Mouse (Mus musculus): ENCODE data around the gene Cdh9.

Cdh9 gene

DNA sequence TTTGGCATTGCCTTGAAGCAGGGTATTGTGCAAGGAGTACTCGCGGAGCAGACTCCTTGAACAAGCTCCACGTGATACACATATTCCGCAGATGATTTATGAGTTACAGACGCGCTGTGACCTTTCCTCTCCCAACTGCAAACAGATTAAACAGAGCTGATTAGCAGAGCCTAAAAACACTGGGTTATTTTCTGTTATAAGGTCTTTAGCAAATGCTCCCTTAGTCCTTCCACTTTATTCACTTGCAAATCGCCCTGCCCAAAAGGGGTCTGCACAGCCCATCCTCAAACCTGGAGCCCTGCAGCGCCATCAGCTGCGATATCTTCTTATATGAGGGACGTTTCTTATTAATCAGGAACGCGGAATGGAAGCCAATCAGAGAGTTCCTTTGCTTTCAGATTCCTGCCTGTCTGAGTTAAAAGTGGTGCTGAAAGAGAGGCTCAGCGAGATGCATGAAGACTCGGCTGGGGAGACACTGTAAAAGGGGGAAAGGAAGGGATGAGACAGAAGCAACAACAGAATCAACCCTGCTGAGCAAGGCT lies at the start of gene Cdh9:
Gene Cdh9, plus strand, starts transcription at position 287 of the 542 bp plus-strand sequence.
- DNase-seq (ENCODE audit: low read depth), result no peak

DNA sequence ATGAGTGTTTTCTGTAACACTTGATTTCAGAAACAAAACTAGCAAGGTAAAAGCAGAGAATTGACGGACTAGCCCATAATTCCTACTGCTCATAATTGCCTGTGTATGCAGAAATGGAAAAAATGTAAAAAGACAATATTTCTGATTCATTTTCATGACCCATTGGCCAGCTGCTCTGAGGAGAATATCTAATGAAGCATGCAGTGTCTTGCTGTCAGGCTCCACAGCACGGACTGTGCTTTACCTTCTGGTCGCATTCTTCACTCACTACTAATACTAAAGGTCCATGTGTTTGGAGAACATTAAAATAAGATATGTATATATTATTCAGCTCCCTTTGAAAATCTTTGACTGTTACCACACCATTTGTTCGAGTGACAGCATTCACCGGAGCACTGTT lies 49.5 kb upstream of the Cdh9 start:
- no peak for DNase-seq (ENCODE audit: low read depth)

DNA sequence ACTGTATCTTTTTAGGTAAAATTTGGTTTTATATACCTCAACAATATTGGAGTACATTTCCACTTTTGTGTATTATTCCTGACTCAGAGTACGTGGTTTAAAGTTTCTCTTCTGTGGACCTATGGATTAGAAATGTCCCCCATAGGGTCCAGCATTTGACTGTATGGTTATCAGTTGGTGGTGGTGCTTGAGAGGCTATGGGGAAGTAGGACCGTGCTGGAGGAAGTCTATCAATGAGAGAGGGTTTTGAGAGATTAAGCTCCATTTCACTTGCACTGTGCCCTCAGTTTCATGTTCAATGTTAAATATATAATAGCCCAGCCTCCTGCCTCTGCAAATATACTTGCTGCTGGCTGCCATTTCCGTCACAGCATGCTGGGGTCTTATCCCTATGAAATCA lies 28.7 kb upstream of the Cdh9 start:
- no peak for DNase-seq (ENCODE audit: low read depth)

GRCm38 (mm10) chr15:16702340-16702739 lies 26.2 kb upstream of the Cdh9 start:
- DNase-seq (ENCODE audit: low read depth), result peak; percentile 37

DNA sequence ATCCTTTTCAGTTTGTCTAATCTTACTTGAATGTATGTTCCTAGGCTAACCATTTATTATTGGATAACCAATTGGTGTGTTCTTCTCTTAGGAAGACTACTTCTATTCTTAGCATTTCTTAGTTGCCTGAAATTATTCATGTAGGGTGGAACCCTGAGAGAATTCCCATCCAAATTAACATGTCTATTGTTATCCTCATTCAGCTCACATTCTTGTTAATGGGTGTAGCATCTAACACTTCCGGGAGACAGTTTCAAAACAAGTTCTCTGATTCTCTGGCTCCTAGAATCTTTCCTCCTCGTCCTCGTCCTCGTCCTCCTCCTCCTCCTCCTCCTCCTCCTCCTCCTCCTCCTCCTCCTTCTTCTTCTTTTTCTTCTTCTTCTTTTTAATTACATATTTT lies 10.5 kb downstream of the Cdh9 start:
- no peak for DNase-seq (ENCODE audit: low read depth)

DNA sequence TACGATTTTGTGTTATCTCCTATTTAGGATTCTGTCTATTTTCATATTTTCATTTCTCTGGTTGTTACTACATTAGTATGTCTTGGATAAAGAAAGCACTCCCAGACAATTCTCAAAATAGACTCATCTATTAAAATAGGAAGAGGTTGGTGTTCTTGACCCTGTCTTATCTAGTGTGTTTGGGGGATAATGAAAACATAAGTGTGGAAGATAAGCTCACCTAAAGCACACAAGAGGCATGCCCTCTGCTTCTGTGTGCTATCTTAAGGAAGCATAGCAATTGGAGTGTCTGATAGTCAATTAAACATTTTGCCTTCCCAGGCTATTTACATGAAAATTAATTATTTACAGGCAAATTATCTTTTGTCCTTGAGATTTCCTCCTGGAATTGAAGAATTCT lies 18.1 kb downstream of the Cdh9 start:
- no peak for DNase-seq (ENCODE audit: low read depth)

- peak; percentile 24 for DNase-seq (ENCODE audit: low read depth)
Observed at GRCm38 (mm10) chr15:16763252-16763651, 34.7 kb downstream of the Cdh9 start.

DNA sequence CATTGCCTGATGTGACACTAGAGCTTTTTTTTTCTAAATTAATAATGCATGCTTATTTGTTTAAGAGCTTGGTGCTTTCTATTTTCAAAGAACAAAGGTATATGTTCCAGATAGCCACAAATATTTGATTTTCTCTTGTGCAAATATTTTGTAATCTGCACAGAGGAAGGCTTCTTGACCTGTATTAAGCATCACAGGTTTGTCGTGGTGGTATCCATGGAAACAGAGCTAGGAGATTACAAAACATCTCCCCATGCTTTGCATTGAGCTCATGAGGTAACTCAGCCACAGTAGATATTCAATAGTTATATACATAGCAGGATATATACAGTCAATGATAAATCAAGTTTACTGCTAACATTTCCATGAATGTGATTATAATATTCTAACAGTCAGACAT lies 56.0 kb downstream of the Cdh9 start:
- no peak for DNase-seq (ENCODE audit: low read depth)

GRCm38 (mm10) chr15:16792857-16793256 lies 64.3 kb downstream of the Cdh9 start:
- no peak for DNase-seq (ENCODE audit: low read depth)

DNA sequence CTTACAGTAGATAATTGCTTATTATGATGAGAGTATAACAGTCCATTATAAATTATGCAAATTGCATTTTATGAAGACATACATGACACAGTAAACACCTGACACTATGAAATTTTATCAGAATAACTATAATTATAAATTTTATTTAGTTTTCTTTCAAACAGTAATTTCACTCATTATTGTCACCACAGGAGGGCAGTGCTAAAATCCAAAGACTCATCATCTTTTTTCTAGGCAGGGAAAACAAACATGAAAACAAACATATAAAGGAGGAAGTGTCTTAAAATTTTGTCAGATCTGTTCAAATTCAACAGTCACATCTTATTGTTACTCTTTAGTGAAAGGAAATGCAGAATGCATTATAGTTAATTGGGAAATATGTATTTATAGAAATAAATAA lies 72.7 kb downstream of the Cdh9 start:
- peak; percentile 8 for DNase-seq (ENCODE audit: low read depth)

GRCm38 (mm10) chr15:16810787-16811186 lies 82.2 kb downstream of the Cdh9 start:
- DNase-seq (ENCODE audit: low read depth), result peak; percentile 54

- peak; percentile 69 for DNase-seq (ENCODE audit: low read depth)
Observed at GRCm38 (mm10) chr15:16814035-16814434, 85.5 kb downstream of the Cdh9 start.

- no peak for DNase-seq (ENCODE audit: low read depth)
Observed at GRCm38 (mm10) chr15:16834761-16835160, 106.2 kb downstream of the Cdh9 start.

GRCm38 (mm10) chr15:16882542-16882941 lies 154.0 kb downstream of the Cdh9 start:
- DNase-seq (ENCODE audit: low read depth), result no peak

- DNase-seq (ENCODE audit: low read depth), result peak; percentile 28
Observed at GRCm38 (mm10) chr15:16896674-16897073, 168.1 kb downstream of the Cdh9 start.
